Mouse (Mus musculus): Measurements from ENCODE around the gene Uhrf1. TPM values are rescaled to one million over a fixed set of nuclear protein-coding genes. Genes with fewer than 3 reads are reported as not detected.

Gene Uhrf1
- polyA plus RNA-seq, 1 experiment from 2014 or later = 128 TPM

DNA sequence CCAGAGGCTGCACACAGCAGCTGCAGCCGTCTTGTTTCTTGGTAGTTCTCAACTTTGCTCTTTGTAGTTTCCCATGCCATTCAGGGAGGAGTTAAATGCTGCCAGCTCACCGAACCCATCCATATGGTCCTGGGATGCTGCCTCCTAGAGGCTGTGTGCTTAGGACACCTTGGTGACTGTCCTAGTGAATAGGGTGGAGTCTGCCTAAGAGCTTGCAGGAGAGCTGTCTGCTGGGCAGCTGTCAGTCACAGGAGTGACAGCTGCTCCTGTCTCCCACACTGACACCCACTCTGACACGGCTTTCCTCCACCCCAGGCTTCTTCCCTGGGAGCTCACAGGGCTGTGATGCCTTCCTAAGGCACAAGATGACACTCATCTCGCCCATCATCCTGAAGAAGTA, 69.0 kb downstream of the Uhrf1 start:
- H3K27ac ChIP-seq (ENCODE audit: low read depth, low read length) = no peak overlapping the region
- H3K36me3 ChIP-seq (ENCODE audit: control insufficient read depth, insufficient read depth, low read length) = peaks cover 10% of the 10 kb centered on the region
- H3K9ac ChIP-seq (ENCODE audit: low read length) = no peak overlapping the region
- H3K4me1 ChIP-seq (ENCODE audit: control insufficient read depth, insufficient read depth, low read length) = no peaks in the 10 kb centered on the region
- no peaks in the 10 kb centered on the region for H3K27me3 ChIP-seq (ENCODE audit: control insufficient read depth, insufficient read depth, low read length)
- ATAC-seq (ENCODE audit: insufficient read depth, low FRiP score, low TSS enrichment) (no peak), DNase-seq (ENCODE audit: low spot score) (no peak)
- no peaks in the 10 kb centered on the region for H3K9me3 ChIP-seq (ENCODE audit: control insufficient read depth, low read length)
- no peak overlapping the region for H3K4me3 ChIP-seq (ENCODE audit: low read depth, low read length)
- WGBS = 58% methylated on average over 4 of the region's 4 CpGs
- no peak overlapping the region for H3K4me2 ChIP-seq (ENCODE audit: low read depth)

Other genes with a start within 250 kb of the Uhrf1 start
- 45.3 and 45.6 TPM in 2 replicates for gene Ubxn6, start 228.3 kb upstream of the Uhrf1 start, polyA plus RNA-seq (2014; fragmentation: Nextera tagmentation; extraction: Ambion mirVana)
- gene Hdgfl2, start 223.7 kb upstream of the Uhrf1 start, polyA plus RNA-seq (2014; fragmentation: Nextera tagmentation; extraction: Ambion mirVana) = 124 and 136 TPM in 2 replicates
- 0.13 TPM in 1 of 2 replicates, not detected in the other for gene Plin4, start 193.5 kb upstream of the Uhrf1 start, polyA plus RNA-seq (2014; fragmentation: Nextera tagmentation; extraction: Ambion mirVana)
- 0.16 and 0.23 TPM in 2 replicates for gene Plin5, start 185.7 kb upstream of the Uhrf1 start, polyA plus RNA-seq (2014; fragmentation: Nextera tagmentation; extraction: Ambion mirVana)
- not detected in 2 replicates for gene Lrg1, start 181.3 kb upstream of the Uhrf1 start, polyA plus RNA-seq (2014; fragmentation: Nextera tagmentation; extraction: Ambion mirVana)
- gene Sema6b, start 163.0 kb upstream of the Uhrf1 start, polyA plus RNA-seq (2014; fragmentation: Nextera tagmentation; extraction: Ambion mirVana) = 3.9 and 4.3 TPM in 2 replicates
- gene Tnfaip8l1, start 140.8 kb upstream of the Uhrf1 start, polyA plus RNA-seq (2014; fragmentation: Nextera tagmentation; extraction: Ambion mirVana) = 10.2 and 11.0 TPM in 2 replicates
- 67.7 and 71.2 TPM in 2 replicates for gene Mydgf, start 119.4 kb upstream of the Uhrf1 start, polyA plus RNA-seq (2014; fragmentation: Nextera tagmentation; extraction: Ambion mirVana)
- gene Dpp9, start 84.4 kb upstream of the Uhrf1 start, polyA plus RNA-seq (2014; fragmentation: Nextera tagmentation; extraction: Ambion mirVana) = 39.1 and 42.5 TPM in 2 replicates
- 16.8 and 18.3 TPM in 2 replicates for gene Fem1a, start 46.5 kb upstream of the Uhrf1 start, polyA plus RNA-seq (2014; fragmentation: Nextera tagmentation; extraction: Ambion mirVana)
- gene Ticam1, start 26.5 kb upstream of the Uhrf1 start, polyA plus RNA-seq (2014; fragmentation: Nextera tagmentation; extraction: Ambion mirVana) = 2.4 and 2.5 TPM in 2 replicates
- gene Plin3, start 10.4 kb upstream of the Uhrf1 start, polyA plus RNA-seq (2014; fragmentation: Nextera tagmentation; extraction: Ambion mirVana) = 33.0 and 37.8 TPM in 2 replicates
- not detected in 2 replicates for gene Arrdc5, start 3.0 kb upstream of the Uhrf1 start, polyA plus RNA-seq (2014; fragmentation: Nextera tagmentation; extraction: Ambion mirVana)
- gene Kdm4b, start 22.7 kb downstream of the Uhrf1 start, polyA plus RNA-seq (2014; fragmentation: Nextera tagmentation; extraction: Ambion mirVana) = 53.5 and 59.9 TPM in 2 replicates
- gene Ptprs, start 173.2 kb downstream of the Uhrf1 start, polyA plus RNA-seq (2014; fragmentation: Nextera tagmentation; extraction: Ambion mirVana) = 164 and 174 TPM in 2 replicates
- gene Znrf4, start 209.1 kb downstream of the Uhrf1 start, polyA plus RNA-seq (2014; fragmentation: Nextera tagmentation; extraction: Ambion mirVana) = not detected in 2 replicates